Mouse (Mus musculus) MEL (cell line): ENCODE measurements around the gene Ppp2r5d. TPM values are rescaled to one million over a fixed set of nuclear protein-coding genes. Genes with fewer than 3 reads are reported as not detected.

ENCODE experiments used
- DNase-seq: peaks from one replicate; pipeline ENCODE4 v3.0.0; 2011; ENCODE audit warnings: low read depth, low spot score
- H3K27ac ChIP-seq: 2 replicates; pipeline ENCODE4 v1.5.1; 2012; ENCODE audit warnings: low read depth, mild to moderate bottlenecking, control low read depth, low read length, moderate library complexity; ENCODE audit not compliant: control insufficient read depth
- H3K27me3 ChIP-seq, 2 experiments: fragments of 150-350 bp in 1 of 2; sonication (generic) in 1 of 2; 2 replicates each; pipeline ENCODE4 v1.6.1; 2012; ENCODE audit warnings: low read length in 2 of 2, mild to moderate bottlenecking in 2 of 2, improper control_type of control experiment in 1 of 2, moderate library complexity in 1 of 2; ENCODE audit not compliant: insufficient read depth in 2 of 2, control insufficient read depth in 1 of 2
- H3K36me3 ChIP-seq, 2 experiments: 2 replicates each; pipeline ENCODE4 v1.6.1; 2012 to 2014; ENCODE audit warnings: low read length in 2 of 2, improper control_type of control experiment in 1 of 2, inconsistent platforms in 1 of 2, mild to moderate bottlenecking in 1 of 2; ENCODE audit not compliant: insufficient read depth in 2 of 2, control insufficient read depth in 1 of 2
- H3K4me1 ChIP-seq, 2 experiments: fragments of 150-350 bp in 1 of 2; sonication (generic) in 1 of 2; 2 replicates each; pipeline ENCODE4 v1.6.1; 2012; ENCODE audit warnings: low read length in 2 of 2, improper control_type of control experiment in 1 of 2, mild to moderate bottlenecking in 1 of 2; ENCODE audit not compliant: insufficient read depth in 2 of 2, control insufficient read depth in 1 of 2
- H3K4me3 ChIP-seq, 2 experiments: fragments of 150-350 bp in 1 of 2; sonication (generic) in 1 of 2; 2 replicates each; pipeline ENCODE4 v1.5.1; 2012; ENCODE audit warnings: low read depth in 2 of 2, low read length in 2 of 2, mild to moderate bottlenecking in 2 of 2, moderate library complexity in 2 of 2, control low read depth in 1 of 2, improper control_type of control experiment in 1 of 2; ENCODE audit not compliant: control insufficient read depth in 1 of 2, insufficient read depth in 1 of 2
- H3K79me2 ChIP-seq: 2 replicates; pipeline ENCODE4 v1.6.1; 2012; ENCODE audit warnings: mild to moderate bottlenecking, low read length, moderate library complexity; ENCODE audit not compliant: control insufficient read depth, poor library complexity, insufficient read depth
- H3K9ac ChIP-seq: 2 replicates; pipeline ENCODE4 v1.6.1; 2012; ENCODE audit warnings: low read depth, mild to moderate bottlenecking, control low read depth, low read length, moderate library complexity; ENCODE audit not compliant: control insufficient read depth, poor library complexity, severe bottlenecking
- H3K9me3 ChIP-seq: fragments of 150-350 bp; sonication (generic); replicated peaks from 2 replicates; pipeline ENCODE4 v1.6.1; 2012; ENCODE audit warnings: mild to moderate bottlenecking, low read length, improper control_type of control experiment, moderate library complexity; ENCODE audit not compliant: insufficient read depth
- CHD1 ChIP-seq: IDR thresholded peaks from 2 replicates; pipeline ENCODE4 v1.6.1; 2012; ENCODE audit warnings: low read depth, mild to moderate bottlenecking, inconsistent platforms, low read length, improper control_type of control experiment
- CTCF ChIP-seq, 3 experiments: IDR thresholded peaks in 2 of 3; conservative IDR thresholded peaks in 1 of 3; 2 replicates each; pipeline ENCODE4 v1.5.1; 2011 to 2012; ENCODE audit warnings: low read length in 3 of 3, low read depth in 2 of 3, mild to moderate bottlenecking in 2 of 3, improper control_type of control experiment in 1 of 3, inconsistent platforms in 1 of 3, mixed read lengths in 1 of 3, moderate library complexity in 1 of 3; ENCODE audit not compliant: control insufficient read depth in 1 of 3, insufficient read depth in 1 of 3, poor library complexity in 1 of 3, severe bottlenecking in 1 of 3
- ELF1 ChIP-seq: IDR thresholded peaks from 2 replicates; pipeline ENCODE4 v1.6.1; 2014; ENCODE audit warnings: low read depth, mild to moderate bottlenecking, inconsistent platforms, low read length, improper control_type of control experiment, moderate library complexity
- JUND ChIP-seq: IDR thresholded peaks from 2 replicates; pipeline ENCODE4 v1.6.1; 2011; ENCODE audit warnings: low read depth, mild to moderate bottlenecking, improper control_type of control experiment, low read length
- KAT2A ChIP-seq: conservative IDR thresholded peaks from 2 replicates; pipeline ENCODE4 v1.6.1; 2012; ENCODE audit warnings: low read depth, low read length, improper control_type of control experiment, inconsistent platforms
- MAFK ChIP-seq: IDR thresholded peaks from 2 replicates; pipeline ENCODE4 v1.6.1; 2011; ENCODE audit warnings: low read depth, mild to moderate bottlenecking, low read length, improper control_type of control experiment, borderline replicate concordance
- MEF2A ChIP-seq: IDR thresholded peaks from 2 replicates; pipeline ENCODE4 v1.6.1; 2014; ENCODE audit warnings: low read depth, mild to moderate bottlenecking, inconsistent platforms, low read length, improper control_type of control experiment; ENCODE audit not compliant: poor library complexity, insufficient replicate concordance, severe bottlenecking; ENCODE audit errors: extremely low read depth
- TBP ChIP-seq: IDR thresholded peaks from 2 replicates; pipeline ENCODE4 v1.8.0; 2011; ENCODE audit warnings: low read depth, low read length, improper control_type of control experiment
- TCF12 ChIP-seq: IDR thresholded peaks from 2 replicates; pipeline ENCODE4 v1.6.1; 2014; ENCODE audit warnings: low read depth, mild to moderate bottlenecking, inconsistent platforms, low read length, improper control_type of control experiment, moderate library complexity
- UBTF ChIP-seq: IDR thresholded peaks from 2 replicates; pipeline ENCODE4 v1.6.1; 2012; ENCODE audit warnings: low read depth, mild to moderate bottlenecking, inconsistent platforms, low read length, improper control_type of control experiment, moderate library complexity, borderline replicate concordance; ENCODE audit not compliant: insufficient read depth
- USF1 ChIP-seq: IDR thresholded peaks from 2 replicates; pipeline ENCODE4 v1.6.1; 2014; ENCODE audit warnings: low read depth, mild to moderate bottlenecking, inconsistent platforms, low read length, improper control_type of control experiment, moderate library complexity
- USF2 ChIP-seq, 2 experiments: IDR thresholded peaks; 2 replicates each; pipeline ENCODE4 v1.6.1; 2011 to 2012; ENCODE audit warnings: improper control_type of control experiment in 2 of 2, low read length in 2 of 2, borderline replicate concordance in 1 of 2, inconsistent platforms in 1 of 2, low read depth in 1 of 2, mild to moderate bottlenecking in 1 of 2; ENCODE audit not compliant: insufficient read depth in 1 of 2
- ZC3H11A ChIP-seq: IDR thresholded peaks from 2 replicates; pipeline ENCODE4 v1.6.1; 2012; ENCODE audit warnings: low read depth, mild to moderate bottlenecking, inconsistent platforms, low read length, improper control_type of control experiment
- ZMIZ1 ChIP-seq: IDR thresholded peaks from 2 replicates; pipeline ENCODE4 v1.6.1; 2012; ENCODE audit warnings: low read depth, mild to moderate bottlenecking, inconsistent platforms, low read length, improper control_type of control experiment, moderate library complexity
- ZNF384 ChIP-seq: IDR thresholded peaks from 2 replicates; pipeline ENCODE4 v1.6.1; 2012; ENCODE audit warnings: low read depth, mild to moderate bottlenecking, inconsistent platforms, low read length, improper control_type of control experiment
- polyA plus RNA-seq, 2 experiments: library from polyadenylated mRNA; stranded (reverse) in 1 of 2; unstranded in 1 of 2; fragments of >175 nt in 1 of 2; fragments of >200 nt in 1 of 2; gene quantifications; 2 replicates each; pipeline versions ENCODE4 v1.2.1 to v1.2.4; 2012; ENCODE audit warnings: low replicate concordance in 2 of 2, low read depth in 1 of 2; ENCODE audit not compliant: insufficient read length in 2 of 2, insufficient read depth in 1 of 2, missing spikeins in 1 of 2
- total RNA-seq: library from RNA; depleted of rRNA; stranded (reverse); fragments of 300-350 nt; gene quantifications from 2 replicates; pipeline ENCODE4 v1.2.3, GENCODE M21; 2012

The Ppp2r5d gene
- total and polyA plus RNA-seq, 3 experiments, result 47.6 to 82.9 (median 80.4) TPM

- Histone ChIP-seq H3K9me3 (no peaks in the 10 kb centered on the region), H3K27ac (no peak overlapping the region), H3K9ac (peak overlapping the region; percentile 95), H3K4me3 (peak overlapping the region in 1 of 2 experiments; percentile 93; a peak in 1 of 4 replicates), H3K79me2 (peaks cover 37% of the 10 kb centered on the region), H3K27me3 (no peaks in the 10 kb centered on the region), H3K36me3 (peaks cover 0 to 20% of the 10 kb centered on the region in 2 experiments; a peak in 2 of 4 replicates), H3K4me1 (peaks cover 2 to 15% of the 10 kb centered on the region in 2 experiments; a peak in 3 of 4 replicates)
- no peak for TF ChIP-seq UBTF
- no peak for TF ChIP-seq ELF1
- no peak for TF ChIP-seq TBP
- TF ChIP-seq TCF12, result no peak
- TF ChIP-seq MAFK, result no peak
- no peak for TF ChIP-seq ZC3H11A
- TF ChIP-seq USF2 (IDR thresholded peaks at IDR 0.05; ENCODE audit: borderline replicate concordance in 1 of 2, insufficient read depth in 1 of 2, low read depth in 1 of 2, low read length in 2 of 2), result no peak
- no peak for TF ChIP-seq CTCF (IDR thresholded peaks at IDR 0.05 in 2 of 3, conservative IDR thresholded peaks at IDR 0.05 in 1 of 3; ENCODE audit: control insufficient read depth in 1 of 3, insufficient read depth in 1 of 3, low read depth in 2 of 3, low read length in 3 of 3, poor library complexity in 1 of 3, severe bottlenecking in 1 of 3)
- DNase-seq, result no peak
Observed at GRCm38 (mm10) chr17:46678911-46679310, 26.0 kb downstream of the Ppp2r5d start.

DNA sequence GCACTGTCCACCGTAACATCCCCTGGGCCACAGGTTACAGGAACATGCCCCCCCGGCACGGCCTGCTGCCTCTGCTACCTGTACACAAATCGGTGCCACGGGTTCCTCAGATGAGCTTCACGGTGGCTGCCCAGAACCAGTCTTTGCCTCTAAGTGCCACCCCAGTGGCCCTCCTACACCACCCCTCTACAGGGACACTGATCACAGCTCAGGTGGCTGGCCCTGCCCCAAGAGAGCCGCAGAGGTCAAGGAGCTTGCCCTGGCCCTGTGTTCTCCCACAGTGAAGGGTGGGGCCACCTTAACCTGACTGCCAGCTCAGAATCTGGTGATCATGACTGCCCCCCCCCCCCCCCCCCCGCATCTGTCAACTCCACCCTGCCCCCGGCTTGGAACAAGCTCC, 26.5 kb downstream of the Ppp2r5d start, which contains the start of gene Mea1:
TSS of gene Mea1 (plus strand) at position 378 of the 400 bp plus-strand sequence.
- TF ChIP-seq USF2 (IDR thresholded peaks at IDR 0.05; ENCODE audit: borderline replicate concordance in 1 of 2, insufficient read depth in 1 of 2, low read depth in 1 of 2, low read length in 2 of 2) (no peak), ZMIZ1 (no peak), ZNF384 (no peak), JUND (no peak), ELF1 (no peak)
- TF ChIP-seq, all 39 proteins: peak for 0
- peaks cover 0 to 21% of the 10 kb centered on the region in 2 experiments; a peak in 2 of 4 replicates for H3K36me3 ChIP-seq
- H3K27me3 ChIP-seq, result no peaks in the 10 kb centered on the region
- H3K9me3 ChIP-seq, result no peaks in the 10 kb centered on the region
- peaks cover 40% of the 10 kb centered on the region for H3K79me2 ChIP-seq
- DNase-seq, result no peak
- H3K4me1 ChIP-seq, result peaks cover 2 to 16% of the 10 kb centered on the region in 2 experiments; a peak in 3 of 4 replicates
- peak within 1 kb of the TSS; percentile 80 to 93 for H3K4me3 ChIP-seq
- H3K27ac ChIP-seq, result peak within 1 kb of the TSS; percentile 86
- H3K9ac ChIP-seq, result peak within 1 kb of the TSS; percentile 95

GRCm38 (mm10) chr17:46674530-46675283, 30.2 kb downstream of the Ppp2r5d start:
- peaks cover 0 to 20% of the 10 kb centered on the region in 2 experiments; a peak in 2 of 4 replicates for H3K36me3 ChIP-seq
- H3K4me1 ChIP-seq, result peaks cover 2 to 21% of the 10 kb centered on the region in 2 experiments; a peak in 3 of 4 replicates

More at GRCm38 (mm10) chr17:46674530-46675283, 30.2 kb downstream of the Ppp2r5d start:
- peak overlapping the region; percentile 51 for H3K27ac ChIP-seq
- H3K4me3 ChIP-seq, result peak overlapping the region; percentile 13 to 39; a peak in 2 of 4 replicates
- no peak for DNase-seq
- H3K27me3 ChIP-seq, result no peaks in the 10 kb centered on the region
- TF ChIP-seq MEF2A (peak; percentile 36; the same call in 1 of the 2 replicates), USF1 (0 out of 2 replicates have a peak, but pooled peaks have one; percentile 1), CHD1 (0 out of 2 replicates have a peak, but pooled peaks have one; percentile 35), KAT2A (no peak)
- no peaks in the 10 kb centered on the region for H3K9me3 ChIP-seq
- peak overlapping the region; percentile 40 for H3K9ac ChIP-seq
- peaks cover 31% of the 10 kb centered on the region for H3K79me2 ChIP-seq
